Mouse (Mus musculus): ENCODE data around the gene Nckap5l. TPM values are rescaled to one million over a fixed set of nuclear protein-coding genes. Genes with fewer than 3 reads are reported as not detected.

Nckap5l gene
- polyA plus RNA-seq, 1 experiment from 2014 or later, result 9.2 TPM

DNA sequence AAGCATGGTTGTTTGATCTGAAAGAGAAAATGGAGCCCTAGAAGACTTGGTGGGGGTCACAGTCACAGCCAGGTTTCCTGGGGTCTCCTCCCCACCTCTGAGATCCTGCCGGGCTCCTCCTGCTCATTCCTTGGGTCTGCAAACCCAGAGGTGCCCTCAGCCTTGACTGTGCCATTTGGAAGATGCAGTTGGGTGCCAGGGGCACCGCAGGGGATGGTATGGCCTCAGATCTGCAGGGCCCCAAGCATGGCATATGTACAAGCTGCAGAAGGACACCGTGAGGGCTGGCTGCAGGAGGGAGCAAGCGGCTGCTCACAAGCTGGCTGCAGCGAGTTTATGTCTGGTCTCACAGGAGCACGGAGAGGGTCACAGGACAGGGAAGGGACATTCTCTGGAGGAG is 42.2 kb upstream of the Nckap5l start:
- Histone ChIP-seq H3K36me3 (ENCODE audit: control insufficient read depth, insufficient read depth, low read length) (no peaks in the 10 kb centered on the region), H3K4me1 (ENCODE audit: control insufficient read depth in 2 of 2, insufficient read depth in 2 of 2, low read length in 2 of 2) (peaks cover 32 to 40% of the 10 kb centered on the region in 2 experiments), H3K4me2 (ENCODE audit: low read length) (peak overlapping the region; percentile 17; the same call in 1 of the 2 replicates), H3K27me3 (ENCODE audit: control insufficient read depth, insufficient read depth, low read length) (peaks cover 16% of the 10 kb centered on the region), H3K9me3 (ENCODE audit: control insufficient read depth, low read length) (no peaks in the 10 kb centered on the region), H3K4me3 (ENCODE audit: control insufficient read depth in 1 of 2, insufficient read depth in 1 of 2, low read depth in 1 of 2, low read length in 2 of 2) (no peak overlapping the region), H3K9ac (ENCODE audit: low read length) (no peak overlapping the region), H3K27ac (replicated peaks in 1 of 2; ENCODE audit: control insufficient read depth in 1 of 2, insufficient read depth in 1 of 2, low read depth in 2 of 2, low read length in 2 of 2) (no peak overlapping the region)
- no peak for ATAC-seq (ENCODE audit: insufficient number of reproducible peaks, insufficient read depth, low FRiP score, low read depth)
- WGBS, result 26% methylated on average over 6 of the region's 6 CpGs

DNA sequence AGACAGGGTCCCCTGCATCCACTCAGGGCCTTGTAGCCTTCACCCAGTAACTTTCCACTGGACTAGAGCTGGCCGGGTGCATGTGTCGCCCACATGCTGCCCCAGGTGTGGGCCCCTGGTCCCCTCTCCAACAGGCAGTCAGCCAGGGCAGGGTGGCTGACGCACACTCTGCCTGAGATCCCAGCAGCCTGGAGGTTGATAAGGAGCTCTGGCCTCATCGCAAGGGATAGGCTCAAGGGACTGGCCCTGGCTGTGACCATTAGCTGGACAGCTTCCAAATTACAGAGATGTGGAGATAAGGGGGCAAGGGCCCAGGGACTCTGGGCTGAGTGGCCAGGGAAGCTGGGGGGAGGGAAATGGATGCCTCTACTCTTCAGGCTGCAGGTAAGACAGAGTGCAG is 41.2 kb upstream of the Nckap5l start:
- 11% methylated on average over 4 of the region's 4 CpGs for WGBS
- Histone ChIP-seq H3K36me3 (ENCODE audit: control insufficient read depth, insufficient read depth, low read length) (no peaks in the 10 kb centered on the region), H3K4me1 (ENCODE audit: control insufficient read depth in 2 of 2, insufficient read depth in 2 of 2, low read length in 2 of 2) (peaks cover 32 to 40% of the 10 kb centered on the region in 2 experiments), H3K9ac (ENCODE audit: low read length) (no peak overlapping the region), H3K9me3 (ENCODE audit: control insufficient read depth, low read length) (no peaks in the 10 kb centered on the region), H3K27ac (replicated peaks in 1 of 2; ENCODE audit: control insufficient read depth in 1 of 2, insufficient read depth in 1 of 2, low read depth in 2 of 2, low read length in 2 of 2) (peak overlapping the region in 1 of 2 experiments; percentile 53; a peak in 2 of 4 replicates), H3K4me3 (ENCODE audit: control insufficient read depth in 1 of 2, insufficient read depth in 1 of 2, low read depth in 1 of 2, low read length in 2 of 2) (no peak overlapping the region), H3K27me3 (ENCODE audit: control insufficient read depth, insufficient read depth, low read length) (peaks cover 19% of the 10 kb centered on the region), H3K4me2 (ENCODE audit: low read length) (peak overlapping the region; percentile 16; the same call in 1 of the 2 replicates)
- ATAC-seq (ENCODE audit: insufficient number of reproducible peaks, insufficient read depth, low FRiP score, low read depth), result peak; percentile 32; the same call in 1 of the 2 replicates

DNA sequence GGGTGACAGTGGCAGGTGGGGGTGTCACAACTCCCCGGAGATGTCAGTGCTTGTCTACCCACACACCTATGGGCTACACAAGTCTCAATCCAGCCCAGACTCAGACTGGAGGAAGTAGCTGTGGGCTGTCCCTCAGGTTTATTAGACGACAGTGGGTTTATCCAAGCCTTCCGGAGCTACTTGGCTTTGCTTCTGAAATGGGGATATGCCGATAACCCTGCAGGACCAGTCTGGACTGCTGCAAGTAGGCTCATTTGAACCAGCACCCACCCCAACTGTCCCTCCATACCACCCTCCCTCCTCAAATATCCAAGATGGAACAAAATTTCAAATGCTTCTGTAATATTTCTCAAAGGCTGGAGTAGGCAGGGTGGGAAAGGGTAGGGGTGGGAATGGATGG is 40.8 kb upstream of the Nckap5l start:
- peaks cover 22% of the 10 kb centered on the region for H3K27me3 ChIP-seq (ENCODE audit: control insufficient read depth, insufficient read depth, low read length)
- WGBS, result 49% methylated on average over 4 of the region's 4 CpGs

DNA sequence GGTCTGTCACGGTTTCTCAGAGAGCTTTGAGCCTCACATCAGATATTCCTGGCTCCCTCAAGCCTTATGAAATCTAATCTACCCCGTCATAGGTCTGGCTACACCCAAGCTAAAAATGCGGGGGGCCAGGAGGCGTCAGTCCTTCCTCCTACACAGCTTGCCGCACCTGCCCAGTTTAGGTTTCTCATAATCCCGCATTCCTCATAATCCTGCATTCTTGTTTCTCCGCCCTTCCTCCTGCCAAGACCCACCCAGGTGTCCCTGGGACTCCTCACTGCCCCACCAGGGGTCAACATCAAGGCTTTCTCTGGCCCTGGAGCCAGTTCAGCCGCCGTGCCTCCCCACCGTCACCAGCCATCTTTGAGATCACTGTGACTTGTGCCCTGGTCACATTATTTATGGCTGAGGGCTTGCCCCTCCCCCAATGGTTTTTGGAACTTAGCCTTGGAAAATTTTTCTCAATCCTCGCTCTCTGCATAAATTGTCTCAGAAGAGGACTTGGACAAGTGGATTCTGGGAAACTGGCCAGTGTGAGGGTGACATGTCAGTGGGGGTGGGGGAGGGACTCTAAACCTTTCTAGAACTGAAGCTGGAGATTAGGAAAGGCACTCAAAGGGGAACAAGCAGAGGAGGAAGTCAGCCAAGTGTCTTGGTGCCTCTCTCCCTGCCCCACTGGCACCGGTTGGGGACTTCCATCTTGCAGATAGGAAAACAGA is 40.1 kb upstream of the Nckap5l start:
- no peaks in the 10 kb centered on the region for H3K9me3 ChIP-seq (ENCODE audit: control insufficient read depth, low read length)
- H3K9ac ChIP-seq (ENCODE audit: low read length), result 0 out of 2 replicates have a peak overlapping the region, but pooled peaks have one; percentile 27
- peaks cover 32 to 40% of the 10 kb centered on the region in 2 experiments for H3K4me1 ChIP-seq (ENCODE audit: control insufficient read depth in 2 of 2, insufficient read depth in 2 of 2, low read length in 2 of 2)
- peak overlapping the region; percentile 35 to 53; a peak in 3 of 4 replicates for H3K27ac ChIP-seq (replicated peaks in 1 of 2; ENCODE audit: control insufficient read depth in 1 of 2, insufficient read depth in 1 of 2, low read depth in 2 of 2, low read length in 2 of 2)
- H3K4me2 ChIP-seq (ENCODE audit: low read length), result peak overlapping the region; percentile 23; the same call in 1 of the 2 replicates
- no peak for ATAC-seq (ENCODE audit: insufficient number of reproducible peaks, insufficient read depth, low FRiP score, low read depth)
- H3K4me3 ChIP-seq (ENCODE audit: control insufficient read depth in 1 of 2, insufficient read depth in 1 of 2, low read depth in 1 of 2, low read length in 2 of 2), result no peak overlapping the region
- H3K36me3 ChIP-seq (ENCODE audit: control insufficient read depth, insufficient read depth, low read length), result no peaks in the 10 kb centered on the region
- peaks cover 20% of the 10 kb centered on the region for H3K27me3 ChIP-seq (ENCODE audit: control insufficient read depth, insufficient read depth, low read length)
- WGBS, result 41% methylated on average over 12 of the region's 12 CpGs

More for the DNA sequence above, 40.8 kb upstream of the Nckap5l start:
- H3K27ac ChIP-seq (replicated peaks in 1 of 2; ENCODE audit: control insufficient read depth in 1 of 2, insufficient read depth in 1 of 2, low read depth in 2 of 2, low read length in 2 of 2), result peak overlapping the region in 1 of 2 experiments; percentile 53; a peak in 2 of 4 replicates
- H3K9ac ChIP-seq (ENCODE audit: low read length), result no peak overlapping the region
- no peak; the same call in 1 of the 2 replicates for ATAC-seq (ENCODE audit: insufficient number of reproducible peaks, insufficient read depth, low FRiP score, low read depth)
- no peaks in the 10 kb centered on the region for H3K9me3 ChIP-seq (ENCODE audit: control insufficient read depth, low read length)
- peak overlapping the region; percentile 16; the same call in 1 of the 2 replicates for H3K4me2 ChIP-seq (ENCODE audit: low read length)
- no peaks in the 10 kb centered on the region for H3K36me3 ChIP-seq (ENCODE audit: control insufficient read depth, insufficient read depth, low read length)
- no peak overlapping the region for H3K4me3 ChIP-seq (ENCODE audit: control insufficient read depth in 1 of 2, insufficient read depth in 1 of 2, low read depth in 1 of 2, low read length in 2 of 2)
- H3K4me1 ChIP-seq (ENCODE audit: control insufficient read depth in 2 of 2, insufficient read depth in 2 of 2, low read length in 2 of 2), result peaks cover 32 to 40% of the 10 kb centered on the region in 2 experiments

GRCm38 (mm10) chr15:99497061-99497460 is 39.5 kb upstream of the Nckap5l start:
- no peak overlapping the region for H3K27ac ChIP-seq (replicated peaks in 1 of 2; ENCODE audit: control insufficient read depth in 1 of 2, insufficient read depth in 1 of 2, low read depth in 2 of 2, low read length in 2 of 2)
- no peak for ATAC-seq (ENCODE audit: insufficient number of reproducible peaks, insufficient read depth, low FRiP score, low read depth)
- 6% methylated on average over 4 of the region's 4 CpGs for WGBS
- H3K27me3 ChIP-seq (ENCODE audit: control insufficient read depth, insufficient read depth, low read length), result peaks cover 16% of the 10 kb centered on the region
- no peaks in the 10 kb centered on the region for H3K36me3 ChIP-seq (ENCODE audit: control insufficient read depth, insufficient read depth, low read length)
- H3K4me3 ChIP-seq (ENCODE audit: control insufficient read depth in 1 of 2, insufficient read depth in 1 of 2, low read depth in 1 of 2, low read length in 2 of 2), result no peak overlapping the region
- no peak overlapping the region for H3K4me2 ChIP-seq (ENCODE audit: low read length)
- peaks cover 32 to 40% of the 10 kb centered on the region in 2 experiments for H3K4me1 ChIP-seq (ENCODE audit: control insufficient read depth in 2 of 2, insufficient read depth in 2 of 2, low read length in 2 of 2)
- no peak overlapping the region for H3K9ac ChIP-seq (ENCODE audit: low read length)
- no peaks in the 10 kb centered on the region for H3K9me3 ChIP-seq (ENCODE audit: control insufficient read depth, low read length)

GRCm38 (mm10) chr15:99484745-99485144 is 27.2 kb upstream of the Nckap5l start:
- WGBS, result 58% methylated on average over 6 of the region's 6 CpGs
- no peaks in the 10 kb centered on the region for H3K36me3 ChIP-seq (ENCODE audit: control insufficient read depth, insufficient read depth, low read length)
- peaks cover 7% of the 10 kb centered on the region; the same call in 1 of the 2 replicates for H3K27me3 ChIP-seq (ENCODE audit: control insufficient read depth, insufficient read depth, low read length)

GRCm38 (mm10) chr15:99475814-99476213 is 18.3 kb upstream of the Nckap5l start:
- no peak overlapping the region for H3K4me3 ChIP-seq (ENCODE audit: control insufficient read depth in 1 of 2, insufficient read depth in 1 of 2, low read depth in 1 of 2, low read length in 2 of 2)
- no peaks in the 10 kb centered on the region for H3K27me3 ChIP-seq (ENCODE audit: control insufficient read depth, insufficient read depth, low read length)
- H3K4me2 ChIP-seq (ENCODE audit: low read length), result no peak overlapping the region
- peaks cover 6 to 7% of the 10 kb centered on the region in 2 experiments for H3K4me1 ChIP-seq (ENCODE audit: control insufficient read depth in 2 of 2, insufficient read depth in 2 of 2, low read length in 2 of 2)
- no peaks in the 10 kb centered on the region for H3K9me3 ChIP-seq (ENCODE audit: control insufficient read depth, low read length)
- no peak for ATAC-seq (ENCODE audit: insufficient number of reproducible peaks, insufficient read depth, low FRiP score, low read depth)
- no peak overlapping the region for H3K27ac ChIP-seq (replicated peaks in 1 of 2; ENCODE audit: control insufficient read depth in 1 of 2, insufficient read depth in 1 of 2, low read depth in 2 of 2, low read length in 2 of 2)
- H3K9ac ChIP-seq (ENCODE audit: low read length), result no peak overlapping the region
- H3K36me3 ChIP-seq (ENCODE audit: control insufficient read depth, insufficient read depth, low read length), result no peaks in the 10 kb centered on the region
- 63% methylated on average over 1 of the region's 1 CpGs for WGBS

More at GRCm38 (mm10) chr15:99484745-99485144, 27.2 kb upstream of the Nckap5l start:
- Histone ChIP-seq H3K9me3 (ENCODE audit: control insufficient read depth, low read length) (no peaks in the 10 kb centered on the region), H3K4me1 (ENCODE audit: control insufficient read depth in 2 of 2, insufficient read depth in 2 of 2, low read length in 2 of 2) (no peaks in the 10 kb centered on the region), H3K4me3 (ENCODE audit: control insufficient read depth in 1 of 2, insufficient read depth in 1 of 2, low read depth in 1 of 2, low read length in 2 of 2) (no peak overlapping the region), H3K27ac (replicated peaks in 1 of 2; ENCODE audit: control insufficient read depth in 1 of 2, insufficient read depth in 1 of 2, low read depth in 2 of 2, low read length in 2 of 2) (no peak overlapping the region), H3K4me2 (ENCODE audit: low read length) (no peak overlapping the region), H3K9ac (ENCODE audit: low read length) (no peak overlapping the region)
- ATAC-seq (ENCODE audit: insufficient number of reproducible peaks, insufficient read depth, low FRiP score, low read depth), result no peak
